Mouse (Mus musculus): ENCODE data around the gene Rxra.

Gene Rxra

GRCm38 (mm10) chr2:27670746-27671145 is 5.5 kb upstream of the Rxra start:
- no peak for DNase-seq (ENCODE audit: low read depth, low spot score)

GRCm38 (mm10) chr2:27671633-27672091 is 4.6 kb upstream of the Rxra start:
- DNase-seq (ENCODE audit: low read depth, low spot score) = no peak

- peak; percentile 70 for DNase-seq (ENCODE audit: low read depth, low spot score)
Observed at GRCm38 (mm10) chr2:27676478-27677325, 462 bp downstream of the Rxra start.

- DNase-seq (ENCODE audit: low read depth, low spot score) = peak; percentile 23
Observed at GRCm38 (mm10) chr2:27677411-27678310, 1.4 kb downstream of the Rxra start.

GRCm38 (mm10) chr2:27678331-27678730 is 2.1 kb downstream of the Rxra start:
- DNase-seq (ENCODE audit: low read depth, low spot score) = no peak

GRCm38 (mm10) chr2:27678836-27679480 is 2.7 kb downstream of the Rxra start:
- DNase-seq (ENCODE audit: low read depth, low spot score) = no peak

- DNase-seq (ENCODE audit: low read depth, low spot score) = no peak
Observed at GRCm38 (mm10) chr2:27679621-27680025, 3.4 kb downstream of the Rxra start.

- DNase-seq (ENCODE audit: low read depth, low spot score) = no peak
Observed at GRCm38 (mm10) chr2:27680058-27680457, 3.8 kb downstream of the Rxra start.

GRCm38 (mm10) chr2:27680595-27680994 is 4.4 kb downstream of the Rxra start:
- no peak for DNase-seq (ENCODE audit: low read depth, low spot score)

GRCm38 (mm10) chr2:27681426-27681825 is 5.2 kb downstream of the Rxra start:
- no peak for DNase-seq (ENCODE audit: low read depth, low spot score)

- no peak for DNase-seq (ENCODE audit: low read depth, low spot score)
Observed at GRCm38 (mm10) chr2:27682096-27682495, 5.9 kb downstream of the Rxra start.

- DNase-seq (ENCODE audit: low read depth, low spot score) = peak; percentile 34
Observed at GRCm38 (mm10) chr2:27684017-27684657, 7.9 kb downstream of the Rxra start.

GRCm38 (mm10) chr2:27685917-27686316 is 9.7 kb downstream of the Rxra start:
- DNase-seq (ENCODE audit: low read depth, low spot score) = no peak

- no peak for DNase-seq (ENCODE audit: low read depth, low spot score)
Observed at GRCm38 (mm10) chr2:27686335-27686734, 10.1 kb downstream of the Rxra start.

GRCm38 (mm10) chr2:27687041-27687440 is 10.8 kb downstream of the Rxra start:
- no peak for DNase-seq (ENCODE audit: low read depth, low spot score)

GRCm38 (mm10) chr2:27687973-27688372 is 11.7 kb downstream of the Rxra start:
- no peak for DNase-seq (ENCODE audit: low read depth, low spot score)

GRCm38 (mm10) chr2:27690714-27691113 is 14.5 kb downstream of the Rxra start:
- DNase-seq (ENCODE audit: low read depth, low spot score) = no peak

- DNase-seq (ENCODE audit: low read depth, low spot score) = no peak
Observed at GRCm38 (mm10) chr2:27691139-27691720, 15.0 kb downstream of the Rxra start.

- DNase-seq (ENCODE audit: low read depth, low spot score) = no peak
Observed at GRCm38 (mm10) chr2:27692608-27693007, 16.4 kb downstream of the Rxra start.

- peak; percentile 12 for DNase-seq (ENCODE audit: low read depth, low spot score)
Observed at GRCm38 (mm10) chr2:27693684-27694083, 17.4 kb downstream of the Rxra start.

- DNase-seq (ENCODE audit: low read depth, low spot score) = no peak
Observed at GRCm38 (mm10) chr2:27699574-27699973, 23.3 kb downstream of the Rxra start.
